Mouse (Mus musculus) cerebellum, adult 8-10 months (tissue): ENCODE measurements at regions not wholly inside any gene's neighbourhood (a gene's known extent, or its start where the extent isn't known, plus 50 kb on each side); places are given as distances from the start of the nearest gene placed in this dataset.
"Not testable (repeated sequence)": the region's sequence is repeated elsewhere in the genome, so short reads cannot be mapped to it uniquely, and the experiment has no call there.

Experiments
- DNase-seq: peaks from one replicate; pipeline ENCODE4 v3.0.0; 2022

DNA sequence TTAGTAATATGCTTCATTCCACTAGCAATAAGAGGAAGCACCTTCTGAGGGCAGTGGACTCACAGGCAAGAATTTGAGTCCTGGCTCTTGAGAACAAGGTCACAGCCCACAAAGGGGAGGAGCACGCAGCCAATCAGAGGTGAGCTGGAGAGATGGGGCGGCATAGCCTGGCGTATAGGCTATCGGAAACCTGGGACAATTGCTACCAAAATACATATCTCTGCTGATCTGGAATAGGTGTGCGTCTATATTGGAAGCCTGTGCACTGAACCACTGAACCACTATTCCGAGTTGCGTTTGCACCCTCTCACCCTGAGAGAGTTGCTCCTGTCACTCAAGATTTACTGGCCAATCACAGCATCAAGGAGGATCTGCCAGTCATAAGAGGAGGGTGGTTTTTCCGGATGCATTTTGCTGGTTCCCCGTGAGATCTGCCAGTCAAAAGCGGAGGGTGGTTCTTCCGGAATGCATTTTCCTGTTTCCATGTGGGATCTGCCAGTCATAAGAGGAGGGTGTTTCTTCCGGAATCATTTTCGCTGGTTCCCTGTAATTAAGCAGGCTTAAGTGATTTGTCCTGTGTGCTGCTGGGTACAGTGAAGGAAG lies 80.1 kb upstream of the Riok2 start:
- peak; percentile 89 for DNase-seq

- DNase-seq, result not testable (repeated sequence)
Observed at GRCm38 (mm10) chr17:17295037-17295436, 79.1 kb upstream of the Riok2 start.

DNA sequence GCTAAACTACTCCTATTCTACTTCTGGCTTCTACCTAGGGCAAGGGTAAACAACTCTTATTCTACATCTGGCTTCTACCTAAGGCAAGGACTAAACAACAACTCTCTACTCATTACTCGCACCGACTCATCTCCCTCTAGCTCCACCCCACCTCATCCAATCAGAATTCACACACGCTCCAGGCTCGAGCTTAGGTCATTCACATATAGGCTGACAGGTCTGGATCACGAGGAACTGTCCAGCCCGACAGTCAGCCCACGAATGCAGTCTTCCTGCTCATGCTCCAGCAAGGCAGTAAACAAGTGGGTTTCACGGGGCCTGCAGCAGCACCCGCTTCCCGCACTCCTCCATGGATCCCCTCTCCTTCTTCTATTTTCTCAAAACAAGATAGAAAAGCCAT lies 70.6 kb upstream of the Riok2 start:
- DNase-seq, result not testable (repeated sequence)
